Comparison of ENCODE assay signal across 6 mouse cellular contexts in the genomic region with DNA sequence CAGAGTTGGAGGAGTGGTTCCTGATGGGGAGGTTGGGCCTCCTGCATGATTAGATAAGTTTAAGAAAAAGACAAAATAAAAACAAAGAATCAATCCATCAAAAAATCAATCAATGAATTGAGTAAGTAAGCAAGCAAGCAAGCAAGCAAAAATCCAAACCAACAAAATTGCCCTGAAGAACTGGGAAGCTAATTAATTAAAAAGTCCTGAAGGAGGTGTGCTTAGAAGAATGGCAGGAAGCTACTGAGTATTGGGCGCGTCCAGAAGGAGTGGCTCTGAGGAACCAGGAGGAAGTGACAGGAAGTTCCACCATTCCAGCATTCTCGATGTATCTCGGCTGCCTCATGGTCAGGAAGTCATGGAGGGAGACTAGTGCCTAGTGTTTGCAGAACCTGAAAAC. TPM values are rescaled to one million over a fixed set of nuclear protein-coding genes. Genes with fewer than 3 reads are reported as not detected.
"Had no signal": no experiment of that assay in that cellular context is flagged by ENCODE, and none has a peak within 500 bp of the region (broad histone marks: within the 10 kb centered on the region; RNA-seq: fewer than 3 reads in every experiment).

Gene Zfp990, plus strand, starts transcription at position 301 of the 400 bp plus-strand sequence.

RNA-seq across cellular contexts. Expression of gene Zfp990, which starts in this region (rescaled TPM):
- total RNA-seq: neutrophil, adult 5-6 weeks had no signal
- polyA plus RNA-seq: neural tube, embryonic 13.5 days; small intestine, adult 2 months; stomach, embryonic 14.5 days; stomach, postnatal 0 days; urinary bladder, adult 2 months had no signal
